Mouse (Mus musculus) naive thymus-derived CD4-positive, alpha-beta T cell, adult 2 months (primary cell): Measurements from ENCODE around the gene Aplf.

Source experiments
- DNase-seq: peaks from one replicate; pipeline ENCODE4 v3.0.0-alpha.2; 2011; ENCODE audit warnings: low read depth

The Aplf gene

DNA sequence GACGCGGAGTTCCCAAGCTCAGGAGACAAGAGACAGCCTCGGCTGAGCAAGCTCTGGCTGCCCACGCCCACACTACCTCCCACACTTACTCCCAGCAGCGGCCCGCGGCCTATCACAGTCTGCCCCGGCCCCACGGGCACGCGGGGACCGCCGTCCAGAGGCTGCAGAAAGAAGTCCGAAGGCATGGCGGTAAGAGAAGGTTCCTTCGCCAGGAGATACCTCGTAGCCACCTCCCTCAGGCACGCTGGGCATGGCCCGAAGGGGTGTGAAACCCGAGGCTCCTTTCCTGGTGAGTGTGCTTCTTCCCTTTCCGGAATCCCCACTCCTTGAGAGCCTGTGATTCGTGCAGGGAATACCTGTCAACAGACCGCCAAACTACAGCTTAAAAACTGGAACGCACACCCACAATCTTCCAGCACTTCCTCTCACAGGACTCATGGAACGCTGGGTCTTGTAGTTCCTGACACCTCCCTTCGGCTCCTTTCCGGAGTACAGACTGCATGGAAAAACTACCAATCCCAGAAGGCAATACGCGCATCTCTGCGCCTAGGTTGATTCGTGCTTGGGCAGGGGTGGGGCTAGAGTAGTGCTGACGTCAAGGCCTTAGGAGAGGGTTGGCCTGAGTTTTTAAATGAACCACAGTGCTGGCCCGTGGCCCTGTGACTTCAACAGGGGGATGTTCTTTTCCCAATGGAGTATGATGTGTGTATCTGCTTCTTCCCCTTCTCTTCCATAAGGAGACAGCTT lies at the start of gene Aplf:
Gene Aplf (minus strand): TSS at position 423 of the 747 bp plus-strand sequence.
- peak; percentile 96 for DNase-seq

DNA sequence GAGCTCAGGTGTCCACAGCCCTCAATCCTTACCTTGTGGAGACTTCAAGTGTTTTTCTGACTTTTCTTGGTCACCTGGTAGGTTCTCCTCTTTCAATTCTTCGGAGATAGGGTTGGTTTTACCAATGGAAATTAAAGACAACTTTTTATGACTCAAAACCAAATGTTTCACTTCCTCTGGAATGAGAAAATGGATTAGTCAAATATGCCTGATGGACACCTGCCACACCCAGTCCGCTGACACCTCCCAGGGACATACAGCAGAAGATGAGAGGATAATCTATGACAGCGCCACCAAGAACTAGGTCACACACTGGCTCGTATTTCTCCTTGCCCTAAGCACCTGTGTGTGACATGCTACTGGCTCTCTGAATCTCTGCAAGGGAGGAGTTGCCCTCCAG lies 42.1 kb upstream of the Aplf start:
- no peak for DNase-seq

DNA sequence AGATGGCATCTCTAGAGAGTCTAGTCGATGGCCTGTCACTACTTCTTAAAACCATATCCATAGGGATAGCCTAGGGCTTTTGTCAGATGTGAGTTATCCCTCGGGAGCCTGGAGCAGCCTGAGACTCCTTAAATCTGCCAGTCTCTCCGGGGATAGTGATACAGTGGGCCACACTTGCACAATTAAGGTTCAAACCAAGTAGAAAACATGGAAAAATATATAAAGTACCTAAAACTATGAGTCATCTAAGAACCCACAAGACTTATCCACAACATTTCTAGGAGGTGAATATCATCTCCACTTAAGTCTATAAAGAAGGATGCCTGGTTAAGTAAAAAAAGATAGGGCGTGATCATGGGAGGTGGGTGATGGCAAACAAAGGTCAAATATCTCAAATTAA lies 40.3 kb upstream of the Aplf start:
- no peak for DNase-seq

DNA sequence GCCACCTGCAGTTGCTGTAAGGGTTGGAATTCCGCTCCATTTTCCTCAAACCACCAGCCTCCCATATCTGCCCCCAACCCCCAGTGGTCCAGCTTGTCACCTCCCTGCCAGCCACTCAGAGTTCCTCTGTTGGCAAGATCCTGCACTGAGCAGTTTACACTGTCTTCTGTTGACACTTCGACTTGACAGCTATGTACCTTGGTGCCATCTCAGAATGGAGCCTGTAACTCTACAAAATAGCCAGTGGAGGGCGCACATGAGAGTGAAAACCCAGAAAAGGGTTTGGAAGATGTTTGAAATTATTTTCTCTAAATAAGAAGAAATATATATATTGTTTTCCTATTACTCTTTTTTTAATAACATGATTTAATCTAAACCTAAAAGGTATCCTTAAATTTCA lies 34.3 kb upstream of the Aplf start:
- DNase-seq, result peak; percentile 40

DNA sequence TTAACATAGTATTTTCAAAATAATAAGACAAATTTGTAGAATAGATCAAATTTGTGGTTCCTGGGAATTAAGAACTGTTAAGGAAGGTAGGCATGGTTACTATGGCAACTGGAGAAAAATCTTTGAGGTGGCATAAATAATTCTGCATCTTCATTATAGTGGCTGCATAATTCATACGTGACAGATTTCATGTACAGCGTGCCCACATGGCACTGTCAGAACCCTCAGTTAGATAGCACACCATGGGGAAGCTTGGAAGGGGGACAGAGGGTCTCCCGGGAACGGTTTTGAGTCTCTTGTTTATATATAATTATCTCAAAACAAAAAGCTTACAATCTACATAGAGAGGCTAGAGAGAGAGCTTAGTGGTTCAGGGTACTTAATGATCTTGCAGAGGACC lies 24.6 kb upstream of the Aplf start:
- DNase-seq, result no peak

DNA sequence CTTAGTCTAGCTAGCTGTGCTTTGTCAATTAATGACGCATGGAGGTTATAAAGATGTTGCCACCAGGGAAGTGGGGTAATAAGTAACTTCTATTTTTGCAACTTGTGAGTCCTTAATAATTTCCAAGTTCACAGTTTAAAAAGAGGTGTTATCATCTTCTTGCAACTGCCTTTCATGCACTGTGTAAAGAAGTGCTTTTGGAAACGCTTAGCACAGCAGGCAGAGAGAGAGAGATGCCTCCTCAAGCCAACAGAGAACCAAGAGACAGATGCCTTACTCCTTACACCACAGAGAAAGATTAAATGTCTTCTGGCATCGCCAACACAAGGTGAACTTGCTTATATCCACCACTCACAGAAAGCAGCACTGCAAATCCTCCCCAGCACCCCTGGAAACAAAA lies 24.0 kb upstream of the Aplf start:
- no peak for DNase-seq

DNA sequence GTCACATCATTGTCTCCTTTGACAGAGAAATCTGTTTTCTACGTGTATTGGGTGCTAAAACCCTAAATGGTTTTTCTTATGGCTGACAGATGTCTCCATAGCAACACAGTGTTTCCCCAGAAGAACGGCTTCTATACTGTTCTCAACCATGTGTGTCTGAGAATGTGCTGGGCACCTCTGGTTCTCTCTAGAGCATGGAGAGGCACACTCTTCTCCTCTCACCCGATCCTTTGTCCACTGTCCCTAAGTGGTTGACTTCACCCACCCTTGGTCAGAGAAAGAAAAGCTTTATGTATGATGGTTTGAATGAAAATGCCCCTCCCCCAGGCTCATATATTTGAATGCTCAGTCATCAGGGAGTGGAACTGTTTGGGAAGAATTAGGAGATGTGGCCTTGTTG lies 8.4 kb upstream of the Aplf start:
- no peak for DNase-seq

DNA sequence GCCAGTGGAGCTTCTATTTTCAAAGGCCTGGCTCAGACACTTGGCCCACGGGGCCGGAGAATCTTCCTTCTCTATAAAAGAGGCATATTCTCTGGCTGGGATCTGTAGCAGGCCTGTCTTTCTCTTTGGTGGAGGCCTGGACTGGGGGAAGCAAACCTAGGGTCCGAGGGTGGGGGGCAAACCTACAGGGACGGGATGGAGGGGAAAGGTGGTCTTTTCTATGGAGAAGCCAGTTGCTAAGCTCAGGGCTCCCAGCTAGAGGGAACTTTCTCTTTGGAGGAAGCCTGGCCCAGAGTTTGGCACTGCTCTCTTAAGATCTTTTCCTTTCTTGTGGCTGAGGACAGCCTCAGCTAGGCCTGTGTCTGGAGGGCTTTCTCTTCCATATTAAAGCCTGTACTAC lies 668 bp upstream of the Aplf start:
- no peak for DNase-seq

DNA sequence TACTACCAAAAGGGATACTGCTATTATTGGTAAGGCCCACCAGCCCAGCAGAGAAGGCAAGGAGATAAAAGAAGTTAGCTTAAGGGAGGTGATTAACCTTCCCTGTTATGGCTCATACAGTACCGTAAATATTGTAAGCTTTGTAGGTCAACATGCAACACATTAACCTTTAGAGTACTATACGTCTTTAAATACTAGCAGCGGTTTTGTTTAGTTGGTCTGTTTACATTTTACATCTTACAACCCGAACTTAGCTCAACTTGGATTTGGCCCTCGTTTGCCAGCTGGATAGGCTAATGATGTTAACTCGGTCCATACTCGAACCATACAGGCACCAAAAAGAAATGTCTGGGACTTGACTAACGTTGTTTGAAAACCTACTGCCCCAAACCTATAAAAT lies 640 bp downstream of the Aplf start:
- DNase-seq, result no peak

DNA sequence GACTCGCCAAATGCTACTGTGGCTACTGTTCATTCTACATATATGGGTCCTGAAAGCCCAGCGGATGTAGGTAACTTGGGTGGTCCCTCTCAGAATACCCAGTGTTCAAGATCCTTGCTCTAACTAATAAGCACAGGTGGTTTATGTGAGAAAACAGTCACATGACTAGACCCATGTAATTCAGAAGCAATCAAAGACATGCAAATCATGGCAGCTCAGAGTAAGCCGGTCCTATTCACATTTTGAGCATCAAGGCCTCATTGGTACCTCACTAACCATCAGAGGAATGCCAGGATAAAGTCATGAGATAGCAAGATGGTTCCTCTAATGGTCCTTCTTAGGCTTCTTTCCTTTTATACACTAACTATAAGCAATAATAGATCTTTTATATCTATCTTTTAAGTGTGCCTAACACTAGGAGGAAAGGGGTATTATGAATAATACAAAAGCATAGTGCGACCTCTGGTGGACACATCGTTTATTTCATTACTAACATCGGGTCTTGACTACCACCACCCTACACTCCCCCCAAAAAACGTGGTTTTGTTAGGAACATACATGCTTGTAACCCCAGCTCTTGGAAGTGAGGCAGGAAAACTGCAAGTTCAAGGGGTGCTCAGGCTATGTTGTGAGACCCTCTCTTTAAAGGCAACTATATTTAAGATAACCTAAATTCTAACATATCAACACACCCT lies 2.0 kb downstream of the Aplf start:
- DNase-seq, result peak; percentile 89

DNA sequence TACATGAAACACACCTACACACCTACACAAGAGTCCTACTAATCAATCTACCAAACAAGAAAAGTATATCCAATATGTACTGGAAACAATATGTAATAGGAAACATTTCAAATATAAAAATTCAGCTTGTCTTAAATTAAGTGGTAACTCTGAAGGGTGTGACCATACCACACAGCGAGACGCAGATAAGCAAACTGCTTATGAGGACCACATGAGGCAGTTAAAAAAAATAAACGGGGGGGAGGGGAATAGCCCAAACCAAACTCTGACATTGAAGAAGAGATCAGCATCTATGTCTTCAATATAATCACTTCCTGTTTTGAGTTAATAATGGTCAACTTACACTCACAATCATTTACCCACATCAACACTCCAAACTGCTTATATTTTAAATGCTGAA lies 3.3 kb downstream of the Aplf start:
- DNase-seq, result no peak

DNA sequence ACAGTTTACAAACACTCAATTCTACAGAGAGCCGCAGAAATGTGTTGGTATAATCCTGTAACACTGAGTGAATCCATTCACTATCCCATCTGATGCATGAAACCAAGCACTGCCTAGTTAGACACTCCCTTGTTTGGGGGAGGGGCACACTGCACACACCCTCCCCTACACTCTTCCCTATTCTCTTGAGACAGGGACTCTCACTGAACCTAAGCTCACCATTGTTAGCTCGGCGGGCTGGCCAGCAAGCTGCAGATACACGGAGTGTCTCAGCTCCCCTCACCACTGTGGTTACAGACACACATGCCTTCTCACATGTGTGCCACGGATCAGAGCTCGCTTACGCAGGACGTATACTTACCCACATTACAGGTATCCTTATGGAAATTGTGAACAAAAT lies 4.2 kb downstream of the Aplf start:
- DNase-seq, result no peak

DNA sequence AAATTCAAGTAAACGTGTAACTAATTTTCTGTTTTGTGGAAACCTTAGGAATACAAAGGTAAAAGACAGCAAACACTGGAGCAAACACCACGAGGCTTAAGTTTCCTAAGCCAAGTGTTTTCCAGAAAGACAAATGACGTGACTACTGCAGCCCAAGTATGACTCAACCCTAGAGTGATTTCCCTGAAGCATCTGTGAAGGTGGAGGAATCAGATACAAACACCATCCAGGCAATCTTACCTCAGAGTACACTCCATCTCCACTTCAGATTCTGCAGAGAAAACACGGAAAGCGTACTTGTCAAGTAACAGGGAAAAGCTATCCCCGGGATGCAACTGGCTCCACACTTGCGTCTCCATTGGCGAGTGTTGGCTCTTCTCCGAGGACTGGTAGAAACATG lies 8.5 kb downstream of the Aplf start:
- DNase-seq, result no peak

DNA sequence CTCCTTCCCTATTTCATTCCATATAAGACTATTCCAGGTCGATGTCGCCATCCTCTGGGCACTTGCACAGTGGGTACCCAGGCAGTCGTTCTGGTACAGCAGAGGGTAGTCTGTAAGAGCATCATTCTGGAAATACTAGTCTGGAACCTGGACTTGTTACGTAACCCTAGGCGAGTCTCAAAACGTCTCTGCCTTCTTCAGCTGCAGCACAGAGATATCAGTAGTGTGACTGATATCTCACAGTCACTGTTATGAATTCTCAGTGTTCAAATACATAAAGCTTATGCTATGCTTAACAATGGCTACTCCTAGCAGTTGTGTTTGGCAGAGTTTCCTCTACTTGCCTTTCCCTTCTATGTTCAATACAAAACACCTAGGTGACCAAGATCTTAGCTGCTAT lies 9.8 kb downstream of the Aplf start:
- DNase-seq, result no peak

DNA sequence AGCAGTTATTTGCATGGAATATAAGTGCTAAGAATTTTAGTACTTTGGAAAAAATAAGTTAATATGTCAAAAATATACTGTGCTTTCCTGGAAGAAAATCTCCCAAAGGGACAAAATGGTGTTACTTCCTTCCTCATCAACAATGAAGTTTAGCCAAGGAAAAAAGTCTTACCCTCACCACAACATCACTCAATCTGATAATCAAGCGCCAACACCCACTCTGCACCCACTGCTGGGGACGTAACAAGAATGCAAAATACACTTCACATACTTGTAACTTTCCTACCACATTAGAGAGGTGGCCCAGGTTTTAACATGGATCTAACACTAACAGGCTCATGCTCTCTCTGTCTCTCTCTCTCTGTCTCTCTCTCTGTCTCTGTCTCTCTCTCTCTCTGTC lies 10.3 kb downstream of the Aplf start:
- no peak for DNase-seq

DNA sequence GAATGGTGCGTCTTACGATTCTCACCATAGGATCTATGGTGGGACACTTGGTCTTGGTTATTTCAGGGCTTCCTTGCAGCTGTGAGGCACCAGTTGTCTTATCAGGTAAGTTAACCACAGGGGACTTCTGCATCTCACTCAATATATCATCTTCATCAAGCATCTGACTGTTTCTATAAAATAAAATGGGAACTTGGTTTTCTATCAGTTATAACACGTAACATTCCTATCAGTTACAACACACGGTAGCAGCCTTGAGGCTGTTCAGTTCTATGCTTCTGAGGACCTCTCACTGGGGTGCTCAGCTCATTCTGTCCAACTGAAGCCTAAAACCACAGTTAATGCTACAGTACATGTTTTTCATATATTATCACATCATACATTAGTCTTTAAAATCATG lies 13.2 kb downstream of the Aplf start:
- DNase-seq, result no peak

DNA sequence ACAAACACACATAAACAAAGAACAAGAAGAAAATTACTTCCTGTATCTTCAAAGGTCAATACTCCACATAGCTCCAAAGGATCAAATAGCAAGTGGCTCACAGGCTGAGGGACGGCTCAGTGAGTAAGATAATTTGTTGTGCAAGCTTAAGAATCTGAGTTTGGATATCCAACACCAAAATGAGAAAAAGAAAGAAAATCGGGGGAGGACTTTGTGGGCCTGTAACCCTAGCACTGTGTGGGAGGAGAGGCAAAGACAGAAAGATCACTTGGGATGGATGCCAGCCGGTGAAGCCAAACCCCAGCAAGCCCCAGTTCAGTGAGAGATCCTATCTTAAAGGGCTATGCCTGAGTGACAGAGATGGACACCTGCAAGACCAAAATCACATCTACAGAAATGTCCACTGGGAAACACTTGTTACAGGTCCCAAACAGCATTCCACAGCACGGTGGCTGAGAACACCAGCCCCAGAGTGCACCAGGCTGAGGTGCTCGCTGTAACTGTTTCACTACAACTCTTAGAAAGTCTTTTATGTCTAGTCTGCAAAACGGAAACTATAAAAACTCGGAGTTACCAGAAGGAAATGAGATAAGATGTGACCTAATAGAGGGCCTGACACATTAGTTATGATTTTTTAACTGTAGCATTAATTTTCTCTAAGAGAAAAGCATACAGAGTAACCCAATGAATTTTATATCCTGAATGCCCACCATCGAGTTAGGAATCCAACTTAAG lies 17.9 kb downstream of the Aplf start:
- DNase-seq, result peak; percentile 22

DNA sequence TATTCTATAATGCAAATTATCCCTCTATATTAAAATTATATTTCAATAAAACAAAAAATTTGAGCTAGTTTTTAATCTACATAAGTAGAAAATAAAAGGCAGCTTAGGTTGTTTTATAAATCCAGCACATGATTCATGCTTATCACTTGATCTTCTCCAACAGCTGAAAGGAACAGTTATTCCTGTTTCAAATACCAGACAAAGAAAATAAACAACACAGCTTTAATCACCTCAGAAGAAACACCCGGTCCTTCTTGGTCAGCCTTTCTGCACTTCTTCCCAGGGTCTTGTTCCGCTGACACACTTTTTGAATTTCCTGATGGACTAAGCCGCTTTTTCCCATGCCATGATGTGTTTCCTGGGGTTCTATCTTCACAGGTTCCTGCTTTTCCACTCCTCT lies 18.5 kb downstream of the Aplf start:
- no peak for DNase-seq

DNA sequence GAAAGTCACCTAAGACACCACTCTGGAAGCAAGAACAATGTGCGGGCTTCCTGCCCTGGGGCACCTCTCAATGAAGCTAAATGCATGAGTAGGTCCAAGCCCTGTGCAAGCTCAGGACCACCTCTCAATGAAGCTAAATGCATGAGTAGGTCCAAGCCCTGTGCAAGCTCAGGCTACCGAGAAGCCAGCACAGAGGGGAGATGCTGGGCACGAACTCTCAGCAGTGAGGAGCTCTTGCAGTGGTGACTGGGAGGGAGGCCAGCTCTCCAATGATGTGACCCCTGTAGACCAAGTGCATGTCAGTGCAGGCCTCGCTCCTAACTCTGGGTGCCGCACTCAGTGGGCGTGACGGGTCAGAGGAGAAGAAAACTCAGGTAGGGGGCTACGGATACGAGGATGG lies 19.3 kb downstream of the Aplf start:
- DNase-seq, result no peak

DNA sequence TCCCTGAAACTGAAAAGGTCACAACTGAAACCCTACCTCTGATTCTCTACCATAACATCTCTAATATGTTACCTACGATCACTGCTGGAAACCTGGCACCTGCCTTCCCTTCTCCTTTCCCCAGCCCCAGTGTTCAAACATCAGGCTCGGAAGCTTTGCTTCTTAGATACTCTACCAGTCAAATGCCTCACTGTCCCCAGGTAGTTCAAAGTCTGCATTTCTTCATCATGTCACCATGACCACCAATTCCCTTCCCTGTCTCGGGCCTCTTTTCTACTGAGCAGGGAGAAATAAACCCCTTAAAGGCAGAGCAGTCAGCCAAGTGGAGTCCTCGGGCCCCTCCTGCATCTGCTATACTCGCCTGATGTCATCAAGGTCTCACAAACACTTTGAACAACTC lies 20.2 kb downstream of the Aplf start:
- no peak for DNase-seq

DNA sequence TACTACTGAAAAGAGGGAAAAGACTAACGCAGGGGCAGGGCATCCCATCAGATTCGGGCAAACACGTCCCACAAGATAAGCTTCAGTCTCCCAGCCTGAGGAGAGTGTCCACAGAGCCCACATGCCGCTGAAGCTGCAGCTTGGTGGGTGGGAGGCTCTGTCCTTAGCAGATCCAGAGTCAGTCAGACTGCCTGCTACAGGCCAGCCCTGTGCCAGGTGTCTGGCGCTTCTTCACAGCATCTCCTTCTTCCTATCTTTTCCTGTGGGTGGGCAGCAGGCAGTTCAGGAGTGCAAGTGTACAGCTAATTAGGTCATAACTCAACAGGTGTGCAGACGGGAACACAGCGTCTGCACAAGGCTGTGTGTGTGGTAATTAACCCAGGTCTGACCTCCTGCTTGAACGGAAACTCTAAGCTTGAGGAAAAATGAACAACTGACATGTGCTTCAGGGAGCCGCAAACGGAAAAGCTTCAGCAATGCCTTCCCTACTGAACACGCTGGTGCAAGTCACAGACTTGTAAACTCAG lies 33.8 kb downstream of the Aplf start:
- DNase-seq, result no peak

DNA sequence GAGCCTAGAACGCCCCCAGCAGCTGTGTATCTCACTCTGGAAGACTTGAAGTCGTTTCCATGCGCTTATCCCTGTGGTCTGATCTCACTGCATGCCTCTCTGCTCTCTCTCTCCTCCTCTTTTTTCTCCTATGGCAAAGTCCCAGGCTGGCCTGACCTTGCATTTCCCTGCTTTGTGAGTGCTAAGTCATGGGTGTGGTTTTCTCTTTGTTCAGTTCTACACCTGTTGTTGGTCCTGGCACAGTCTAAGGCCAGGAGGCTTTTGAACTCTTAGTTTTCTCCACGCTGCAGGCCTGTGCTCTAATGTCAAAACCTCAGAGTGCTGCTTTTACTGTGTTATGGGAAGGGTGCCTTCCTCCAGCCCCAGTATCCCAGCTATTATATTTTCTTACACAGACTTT lies 39.8 kb downstream of the Aplf start:
- no peak for DNase-seq

DNA sequence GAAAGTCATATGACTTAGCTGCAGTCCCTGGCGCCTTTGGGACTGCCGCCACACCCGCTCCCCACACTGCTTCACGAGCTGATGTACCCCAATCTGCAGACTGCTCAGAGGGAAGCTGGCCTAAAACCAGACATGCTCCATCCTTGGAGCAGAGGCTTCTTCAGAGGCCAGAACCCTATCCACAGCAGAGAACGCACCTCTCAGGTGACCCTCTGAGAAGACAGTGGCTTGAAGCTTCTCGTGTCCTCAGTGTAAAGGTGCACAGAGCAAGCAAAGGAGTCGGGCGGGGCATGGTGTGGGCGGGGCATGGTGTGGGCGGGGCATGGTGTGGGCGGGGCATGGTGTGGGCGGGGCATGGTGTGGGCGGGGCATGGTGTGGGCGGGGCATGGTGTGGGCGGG lies 43.1 kb downstream of the Aplf start:
- DNase-seq, result peak; percentile 7
